Mouse (Mus musculus) C2C12 (cell line): ENCODE data around the gene Tmx4. TPM values are rescaled to one million over a fixed set of nuclear protein-coding genes. Genes with fewer than 3 reads are reported as not detected.
"Not testable (repeated sequence)": the region's sequence is repeated elsewhere in the genome, so short reads cannot be mapped to it uniquely, and the experiment has no call there.

Source experiments
- H3K27me3 ChIP-seq: one replicate; pipeline ENCODE4 v1.6.1; 2011; ENCODE audit not compliant: control insufficient read depth, insufficient read depth, insufficient read length
- H3K36me3 ChIP-seq: one replicate; pipeline ENCODE4 v1.6.1; 2011; ENCODE audit not compliant: control insufficient read depth, insufficient read depth
- H3K4me3 ChIP-seq: one replicate; pipeline ENCODE4 v1.5.1; 2011; ENCODE audit warnings: mild to moderate bottlenecking, control low read depth; ENCODE audit not compliant: poor library complexity, insufficient read depth, severe bottlenecking
- H3K79me2 ChIP-seq: one replicate; pipeline ENCODE4 v1.6.1; 2011; ENCODE audit not compliant: control insufficient read depth, insufficient read depth
- H3K79me3 ChIP-seq: one replicate; pipeline ENCODE4 v1.6.1; 2011; ENCODE audit warnings: low read depth, control low read depth
- H3ac ChIP-seq: one replicate; pipeline ENCODE3; 2011; ENCODE audit warnings: low read depth; ENCODE audit not compliant: control insufficient read depth, insufficient read length
- CEBPB ChIP-seq: IDR thresholded peaks from one replicate; pipeline ENCODE4 v1.6.1; 2011; ENCODE audit warnings: low read depth, mild to moderate bottlenecking, control low read depth, moderate library complexity
- CTCF ChIP-seq: IDR thresholded peaks from one replicate; pipeline ENCODE4 v1.5.1; 2011; ENCODE audit not compliant: control insufficient read depth, insufficient read depth, insufficient read length
- FOSL1 ChIP-seq: IDR thresholded peaks from one replicate; pipeline ENCODE4 v1.8.0; 2011; ENCODE audit warnings: mild to moderate bottlenecking, low read length; ENCODE audit not compliant: poor library complexity, insufficient read depth, severe bottlenecking
- MAX ChIP-seq: IDR thresholded peaks from one replicate; pipeline ENCODE4 v1.6.1; 2011; ENCODE audit warnings: mild to moderate bottlenecking, control low read depth
- MYOD1 ChIP-seq: IDR thresholded peaks from one replicate; pipeline ENCODE4 v1.6.1; 2011; ENCODE audit warnings: low read depth; ENCODE audit not compliant: control insufficient read depth, insufficient read length
- MYOG ChIP-seq: IDR thresholded peaks from one replicate; pipeline ENCODE4 v1.6.1; 2011; ENCODE audit not compliant: control insufficient read depth, insufficient read length; ENCODE audit errors: extremely low read depth
- USF1 ChIP-seq: IDR thresholded peaks from one replicate; pipeline ENCODE4 v1.6.1; 2011; ENCODE audit warnings: low read depth, mild to moderate bottlenecking, control low read depth, moderate library complexity
- polyA plus RNA-seq: library from polyadenylated mRNA; unstranded; fragments of >200 nt; fragmentation: generic; extraction: Trizol; gene quantifications from one replicate; pipeline ENCODE4 v1.2.1, GENCODE M21; 2012; ENCODE audit warnings: missing spikeins

Tmx4 gene
- polyA plus RNA-seq, 1 experiment, result 2.9 TPM

- Histone ChIP-seq H3ac (no peak overlapping the region), H3K27me3 (no peaks in the 10 kb centered on the region), H3K79me2 (peaks cover 17% of the 10 kb centered on the region), H3K4me3 (no peak overlapping the region), H3K79me3 (no peaks in the 10 kb centered on the region), H3K36me3 (no peaks in the 10 kb centered on the region)
- no peak for TF ChIP-seq MYOD1
- no peak for TF ChIP-seq CTCF
- no peak for TF ChIP-seq MAX
- TF ChIP-seq FOSL1, result no peak
- TF ChIP-seq CEBPB, result no peak
- TF ChIP-seq MYOG, result no peak
- no peak for TF ChIP-seq USF1
Measured at GRCm38 (mm10) chr2:134645752-134646151, 1.8 kb upstream of the Tmx4 start.

- Histone ChIP-seq H3K27me3 (no peaks in the 10 kb centered on the region), H3K79me3 (no peaks in the 10 kb centered on the region), H3K36me3 (no peaks in the 10 kb centered on the region), H3K79me2 (peaks cover 17% of the 10 kb centered on the region), H3ac (no peak overlapping the region), H3K4me3 (no peak overlapping the region)
- TF ChIP-seq MYOD1 (no peak), CEBPB (peak; percentile 27)
Measured at GRCm38 (mm10) chr2:134645166-134645565, 1.2 kb upstream of the Tmx4 start.

- no peaks in the 10 kb centered on the region for H3K79me3 ChIP-seq
- TF ChIP-seq CTCF, result no peak
- TF ChIP-seq MYOD1, result no peak
- TF ChIP-seq CEBPB, result no peak
- no peak for TF ChIP-seq FOSL1
- TF ChIP-seq MYOG, result no peak
- TF ChIP-seq MAX, result no peak
- TF ChIP-seq USF1, result no peak
- no peak overlapping the region for H3ac ChIP-seq
- H3K4me3 ChIP-seq, result no peak overlapping the region
- H3K79me2 ChIP-seq, result peaks cover 17% of the 10 kb centered on the region
- no peaks in the 10 kb centered on the region for H3K27me3 ChIP-seq
- H3K36me3 ChIP-seq, result no peaks in the 10 kb centered on the region
Measured at GRCm38 (mm10) chr2:134644301-134644912, 462 bp upstream of the Tmx4 start.

GRCm38 (mm10) chr2:134642377-134642776 is 1.6 kb downstream of the Tmx4 start:
- H3K27me3 ChIP-seq, result no peaks in the 10 kb centered on the region
- H3K4me3 ChIP-seq, result no peak overlapping the region
- H3K79me2 ChIP-seq, result peaks cover 17% of the 10 kb centered on the region
- TF ChIP-seq CEBPB (no peak), MYOG (no peak), FOSL1 (no peak), MYOD1 (no peak), CTCF (no peak), MAX (no peak), USF1 (no peak)
- H3K79me3 ChIP-seq, result no peaks in the 10 kb centered on the region
- peaks cover 10% of the 10 kb centered on the region for H3K36me3 ChIP-seq
- no peak overlapping the region for H3ac ChIP-seq

GRCm38 (mm10) chr2:134641372-134641771 is 2.6 kb downstream of the Tmx4 start:
- no peak for TF ChIP-seq MAX
- TF ChIP-seq CTCF, result no peak
- no peak for TF ChIP-seq MYOG
- no peak for TF ChIP-seq USF1
- TF ChIP-seq MYOD1, result no peak
- no peak for TF ChIP-seq CEBPB
- no peak for TF ChIP-seq FOSL1
- Histone ChIP-seq H3K36me3 (peaks cover 12% of the 10 kb centered on the region), H3K4me3 (no peak overlapping the region), H3K79me3 (no peaks in the 10 kb centered on the region), H3K27me3 (no peaks in the 10 kb centered on the region), H3ac (no peak overlapping the region), H3K79me2 (peaks cover 17% of the 10 kb centered on the region)

- Histone ChIP-seq H3ac (no peak overlapping the region), H3K79me2 (peaks cover 17% of the 10 kb centered on the region), H3K27me3 (no peaks in the 10 kb centered on the region), H3K79me3 (no peaks in the 10 kb centered on the region), H3K4me3 (no peak overlapping the region), H3K36me3 (peaks cover 15% of the 10 kb centered on the region)
- TF ChIP-seq MAX (no peak), CEBPB (no peak), FOSL1 (no peak), MYOD1 (no peak), MYOG (no peak), USF1 (no peak), CTCF (no peak)
Measured at GRCm38 (mm10) chr2:134640398-134640797, 3.5 kb downstream of the Tmx4 start.

- not testable (repeated sequence) for H3K4me3 ChIP-seq, H3K36me3 ChIP-seq, H3K79me3 ChIP-seq, H3K27me3 ChIP-seq, H3K79me2 ChIP-seq, H3ac ChIP-seq
Measured at GRCm38 (mm10) chr2:134628541-134628940, 15.4 kb downstream of the Tmx4 start.
